Mouse (Mus musculus): ENCODE measurements around the gene E030030I06Rik. TPM values are rescaled to one million over a fixed set of nuclear protein-coding genes. Genes with fewer than 3 reads are reported as not detected.

Gene E030030I06Rik
- polyA plus RNA-seq, 1 experiment from 2014 or later, result 10.8 TPM

Other genes starting within 250 kb of the E030030I06Rik start
- not detected in 2 replicates for gene 4930444G20Rik, start 81.2 kb downstream of the E030030I06Rik start, polyA plus RNA-seq (2015; fragmentation: Nextera tagmentation; extraction: Ambion mirVana)
- 6.8 and 7.1 TPM in 2 replicates for gene Raet1e, start 9.3 kb upstream of the E030030I06Rik start, polyA plus RNA-seq (2015; fragmentation: Nextera tagmentation; extraction: Ambion mirVana)
- gene H60b, start 9.3 kb upstream of the E030030I06Rik start, polyA plus RNA-seq (2015; fragmentation: Nextera tagmentation; extraction: Ambion mirVana), result 0.55 and 0.67 TPM in 2 replicates
- gene Raet1d, start 211.3 kb upstream of the E030030I06Rik start, polyA plus RNA-seq (2015; fragmentation: Nextera tagmentation; extraction: Ambion mirVana), result 16.1 and 16.9 TPM in 2 replicates

All from limb, embryonic 15.5 days (tissue).